Mouse (Mus musculus) adrenal gland, postnatal 14 days (tissue): ENCODE results near the gene Evl. TPM values are rescaled to one million over a fixed set of nuclear protein-coding genes. Genes with fewer than 3 reads are reported as not detected.

Experiments
- DNase-seq: peaks from one replicate; pipeline ENCODE4 v3.0.0; 2021; ENCODE audit warnings: mixed read lengths
- total RNA-seq: library from RNA; stranded (reverse); gene quantifications from 2 replicates; pipeline ENCODE4 v1.2.3, GENCODE M21; 2021

Evl gene
- total RNA-seq, 1 experiment from 2014 or later, result 67.3 TPM

DNA sequence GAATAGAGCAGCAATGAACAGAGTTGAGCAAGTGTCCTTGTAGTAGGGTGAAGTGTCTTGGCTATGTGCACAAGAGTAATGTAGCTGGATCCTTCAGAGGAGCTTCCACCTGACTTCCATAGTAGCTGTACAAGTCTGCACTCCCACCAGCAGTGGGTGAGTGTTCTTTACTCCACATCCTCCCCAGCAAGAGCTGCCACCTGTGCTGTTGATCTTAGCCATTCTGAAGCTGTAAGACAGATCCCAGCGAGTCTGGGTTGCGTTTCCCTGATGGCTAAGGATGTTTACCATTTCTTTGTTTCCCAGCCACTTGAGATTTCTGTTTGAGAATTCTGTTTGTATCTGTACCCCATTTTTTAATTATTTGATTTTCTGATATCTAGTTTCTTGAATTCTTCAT is 35.6 kb downstream of the Evl start:
- no peak for DNase-seq

DNA sequence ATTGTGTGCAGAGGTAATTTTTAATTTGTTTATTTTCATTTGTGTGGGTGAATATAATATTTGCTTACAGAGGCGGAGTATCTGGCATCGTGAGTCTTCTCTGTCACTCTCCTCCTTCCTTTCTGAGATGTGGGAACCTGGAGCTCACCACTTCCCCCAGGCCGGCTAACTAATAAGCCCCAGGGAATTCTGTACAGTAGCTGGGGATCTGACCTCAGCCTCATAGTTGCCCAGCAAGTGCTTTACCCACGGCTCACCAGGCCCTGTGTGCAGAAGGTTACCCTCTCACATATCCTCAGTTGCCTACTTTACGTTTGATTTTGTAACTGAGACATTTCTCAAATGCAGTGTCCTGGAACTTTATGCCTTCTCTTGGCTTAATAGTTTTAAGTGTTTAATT is 37.1 kb downstream of the Evl start:
- DNase-seq, result no peak

DNA sequence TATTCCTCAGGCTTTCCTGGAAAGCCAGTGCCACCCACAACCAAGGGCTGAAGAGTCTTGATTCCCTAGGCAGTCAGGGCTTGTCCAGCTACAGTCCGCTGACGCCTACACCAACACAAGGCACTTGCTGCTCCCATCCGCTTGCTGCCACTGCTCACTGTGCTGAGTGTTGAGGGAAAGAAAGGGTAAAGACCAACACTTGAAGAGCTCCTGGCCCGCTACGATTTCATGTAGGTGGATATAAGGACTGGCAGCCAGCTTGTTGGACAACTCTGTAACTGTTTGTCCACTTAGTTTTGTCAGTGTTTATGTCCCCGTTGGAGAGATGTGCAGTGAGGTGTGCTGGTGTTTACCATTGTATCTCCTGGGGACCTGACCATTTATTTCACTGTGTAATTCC is 38.3 kb downstream of the Evl start:
- DNase-seq, result no peak

DNA sequence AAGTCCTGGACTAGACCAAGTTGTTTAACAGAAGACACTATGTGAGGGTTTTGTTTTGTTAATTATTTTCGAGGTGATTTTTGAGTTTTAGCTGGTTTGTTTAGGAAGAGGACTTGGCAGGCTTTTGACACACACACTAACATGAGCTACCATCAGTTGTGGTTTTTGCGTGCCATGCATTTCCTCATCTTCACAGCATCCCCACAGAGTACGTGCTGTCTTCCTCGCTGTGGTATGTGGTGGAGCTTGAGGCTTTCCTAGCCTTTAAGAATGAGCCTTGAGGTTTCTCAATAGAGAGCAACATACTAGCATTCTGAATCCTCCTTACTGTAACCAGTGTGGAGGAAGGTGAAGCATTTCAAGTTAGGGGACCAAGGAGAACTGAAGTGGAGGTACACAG is 46.3 kb downstream of the Evl start:
- DNase-seq, result no peak

DNA sequence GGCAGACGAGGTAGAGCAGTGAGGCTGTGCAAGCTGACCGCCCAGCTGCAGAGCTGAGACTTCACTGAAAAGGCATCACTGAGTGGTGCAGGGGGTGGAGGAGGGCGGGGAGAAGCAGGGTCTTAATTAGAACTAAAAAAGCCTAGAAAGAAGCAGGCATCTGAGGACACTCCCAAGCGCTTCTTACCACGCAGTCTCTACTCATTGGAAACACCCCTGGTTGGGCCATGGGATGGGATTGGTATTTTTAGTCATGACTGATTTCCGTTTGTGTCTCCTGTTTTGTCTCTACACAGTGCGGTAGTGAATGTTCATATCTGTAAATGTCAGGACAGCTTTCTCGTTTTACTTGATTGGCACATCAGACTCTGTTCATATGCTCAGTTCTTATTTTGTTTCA is 46.8 kb downstream of the Evl start:
- no peak for DNase-seq

DNA sequence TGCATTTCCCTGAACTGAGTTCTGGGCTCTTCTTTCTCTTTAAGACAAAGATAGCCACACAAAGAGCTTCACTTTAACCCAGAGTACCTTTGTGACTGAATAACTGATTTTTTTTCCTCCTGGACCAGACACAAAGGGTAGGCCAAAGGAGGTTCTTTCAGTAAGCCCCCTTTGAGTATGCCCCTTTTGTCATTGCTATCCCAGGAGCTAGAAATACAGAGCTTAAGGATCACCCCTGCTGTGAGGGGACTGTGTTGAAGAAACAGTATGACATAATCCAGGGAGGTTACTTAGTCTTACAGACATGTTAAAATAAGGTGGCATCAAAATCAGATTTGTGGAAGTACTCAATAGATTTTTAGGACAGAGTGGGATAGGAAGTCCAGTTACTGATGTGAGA is 50.0 kb downstream of the Evl start:
- DNase-seq, result no peak

DNA sequence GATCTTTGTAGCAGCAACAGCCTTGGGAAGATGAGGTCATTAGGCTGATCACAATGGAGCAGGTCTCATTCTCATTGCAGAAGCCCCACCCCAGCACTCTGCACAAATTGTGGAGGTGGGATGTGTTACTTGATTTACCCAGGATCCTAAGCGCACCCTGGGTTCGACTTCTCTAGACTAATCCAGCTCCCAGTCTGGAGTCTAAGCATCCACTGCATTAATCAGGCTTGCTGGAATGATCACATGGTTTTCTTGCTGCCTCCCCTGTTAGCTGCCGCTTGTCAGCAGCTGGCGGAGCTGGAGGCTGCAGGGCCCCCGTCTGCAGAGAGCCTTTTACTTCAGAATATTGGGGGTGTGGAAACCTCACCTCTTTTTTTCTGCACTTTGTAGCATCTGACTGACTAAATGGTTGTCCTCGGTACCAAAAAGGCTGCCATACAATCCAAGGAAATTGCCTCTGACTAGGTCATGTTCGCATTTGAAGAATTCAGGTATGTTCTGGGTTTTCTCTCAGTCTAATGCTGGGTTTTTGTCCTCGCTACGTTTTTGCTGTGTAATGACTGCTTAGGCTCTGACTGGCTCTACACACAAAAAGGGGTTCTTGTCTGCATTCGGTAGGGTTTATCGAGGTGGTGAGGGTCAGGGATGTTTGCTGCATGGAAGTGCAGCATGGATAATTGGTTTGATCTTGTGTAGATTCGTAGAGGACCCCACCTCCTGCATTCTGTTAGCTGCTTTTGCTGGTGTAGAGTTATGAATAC is 51.2 kb downstream of the Evl start:
- no peak for DNase-seq

DNA sequence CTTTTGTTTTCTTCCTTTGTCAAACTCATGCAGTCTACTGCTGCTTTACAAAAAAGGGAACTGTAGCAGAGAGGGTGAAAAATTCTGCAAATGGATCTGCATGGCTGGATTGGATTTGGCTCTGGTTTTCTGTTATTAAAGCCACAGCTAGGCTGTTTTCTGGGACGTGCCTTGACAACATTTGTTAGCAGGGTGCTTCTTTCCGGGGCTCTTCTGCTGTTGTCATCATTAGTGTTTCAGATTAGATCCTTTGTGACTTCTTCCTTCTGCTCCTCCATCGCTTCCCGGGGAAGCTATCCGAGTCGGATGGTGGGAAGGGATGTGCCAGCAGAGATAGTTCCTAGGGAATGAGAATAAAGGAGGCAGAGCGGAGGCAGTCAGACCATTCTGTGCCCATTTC is 51.8 kb downstream of the Evl start:
- no peak for DNase-seq

DNA sequence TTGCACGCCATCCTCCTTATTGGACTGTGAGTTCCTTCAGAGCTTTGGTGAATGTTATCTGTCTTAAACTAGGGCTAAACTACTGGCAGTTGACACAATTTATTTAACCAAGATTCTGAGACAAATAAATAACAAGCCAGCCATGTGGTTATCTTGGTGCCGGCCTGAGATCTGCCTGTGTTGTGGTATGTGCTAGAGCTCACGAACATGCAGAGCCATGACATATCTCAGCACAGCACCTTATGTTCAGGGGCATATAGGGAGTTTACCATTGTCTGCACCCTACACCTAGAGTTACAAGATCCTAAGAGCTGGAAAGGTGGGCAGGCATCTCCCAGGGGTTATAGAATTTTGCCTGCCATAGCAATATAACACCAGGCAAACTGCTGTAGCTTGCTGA is 54.9 kb downstream of the Evl start:
- no peak for DNase-seq

DNA sequence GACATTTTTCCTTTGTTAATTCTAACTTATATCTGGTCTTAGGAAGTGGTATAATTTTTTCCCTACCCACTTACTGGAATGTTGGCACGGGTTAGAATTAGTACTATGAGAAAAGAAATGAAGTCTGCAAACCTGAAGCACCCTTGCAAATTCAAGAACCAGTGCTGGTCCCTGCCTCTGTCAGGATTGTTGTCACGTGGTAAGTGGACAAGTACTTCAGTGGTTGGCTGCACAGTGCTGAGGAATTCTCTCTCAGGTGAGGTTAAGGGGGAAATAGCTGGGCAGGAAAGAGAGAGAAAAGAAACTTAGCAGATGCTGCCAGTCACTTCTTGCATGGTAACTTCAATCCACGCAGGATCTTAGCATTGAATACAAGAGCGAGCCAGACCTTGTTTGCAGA is 55.7 kb downstream of the Evl start:
- DNase-seq, result no peak

DNA sequence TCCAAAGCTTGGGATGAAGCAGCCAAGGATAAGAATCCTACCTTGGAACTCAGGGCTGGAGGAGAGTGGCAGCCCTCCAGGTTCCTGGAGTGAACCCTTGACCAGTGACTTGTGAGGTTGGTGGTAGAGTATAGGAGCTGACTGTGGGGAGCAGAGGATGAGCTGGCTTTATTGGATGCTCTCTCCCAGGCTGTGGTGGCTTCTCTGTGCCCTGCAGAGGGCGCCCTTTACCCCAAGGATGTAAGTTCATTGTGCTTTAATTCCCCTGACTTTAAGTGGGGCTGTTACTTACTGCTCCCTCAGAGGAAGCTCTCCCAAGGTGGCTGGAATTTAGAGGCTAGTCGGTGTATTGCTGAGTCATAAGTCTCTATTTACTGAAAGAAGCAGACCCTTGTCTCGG is 58.6 kb downstream of the Evl start:
- DNase-seq, result peak; percentile 82

DNA sequence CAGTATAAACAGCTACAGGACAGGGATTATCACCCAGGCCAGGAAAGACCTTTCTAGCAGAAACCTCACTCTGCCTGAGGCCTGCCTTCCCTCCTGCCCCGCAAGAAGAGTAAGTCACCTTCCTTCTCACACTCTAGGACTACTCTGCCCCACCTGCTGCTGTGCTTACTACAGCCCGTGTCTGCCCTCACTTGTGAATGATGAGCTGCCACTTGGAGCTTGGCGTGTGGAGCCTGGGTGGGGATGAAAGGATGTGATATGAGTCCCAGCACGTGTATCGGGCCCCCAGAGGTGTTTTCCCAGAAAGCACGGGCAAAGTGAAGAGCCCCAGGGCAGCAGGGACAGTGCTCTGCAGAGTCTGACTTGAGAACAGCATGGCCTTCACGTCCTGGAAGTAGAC is 63.0 kb downstream of the Evl start:
- no peak for DNase-seq

DNA sequence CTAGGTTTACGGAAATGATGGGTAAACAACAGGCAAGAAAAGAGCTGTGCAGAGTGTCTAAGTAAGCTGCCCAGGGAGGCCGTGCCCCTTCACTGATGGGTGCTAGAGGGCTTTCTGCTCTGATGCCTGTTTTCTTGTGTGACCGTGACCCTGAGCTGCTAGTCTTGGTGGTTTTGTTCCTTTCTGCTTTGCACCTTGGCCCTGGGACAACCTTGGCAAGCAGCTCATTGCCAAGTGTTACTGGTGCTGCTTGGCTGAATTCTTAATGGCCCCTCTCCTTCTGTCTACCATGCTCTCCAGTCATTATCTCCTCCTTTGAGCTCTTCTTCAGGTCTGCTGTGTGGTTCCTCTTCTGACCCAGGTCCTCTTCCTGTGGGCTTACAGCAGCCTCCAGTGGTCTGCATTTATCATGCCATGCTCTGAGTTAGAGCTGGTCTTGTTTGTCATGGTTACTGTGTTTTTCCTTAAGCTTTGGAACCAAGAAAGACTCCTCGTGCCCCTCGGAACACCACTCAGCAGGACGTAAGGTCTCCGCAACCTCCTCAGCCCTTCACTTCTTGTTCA is 65.4 kb downstream of the Evl start:
- DNase-seq, result no peak

DNA sequence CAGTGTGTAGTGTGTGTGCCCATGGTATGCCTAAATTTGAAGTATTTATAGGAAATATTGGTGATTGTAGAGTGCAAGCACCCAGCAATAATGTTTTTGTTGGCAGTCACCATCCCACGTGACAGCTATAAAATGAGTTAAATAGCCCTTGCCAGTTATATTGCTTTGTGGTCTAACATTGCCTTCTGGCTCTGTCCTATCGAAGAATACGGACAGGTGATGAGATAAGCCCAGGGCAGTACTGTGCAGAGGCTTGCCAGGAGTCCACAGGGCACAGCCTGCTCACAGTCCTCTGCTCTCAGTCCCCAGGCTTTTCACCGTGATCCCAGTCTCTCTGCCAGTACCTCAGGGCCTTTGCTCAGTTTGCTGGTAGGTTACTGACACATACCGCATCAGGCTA is 67.9 kb downstream of the Evl start:
- no peak for DNase-seq

DNA sequence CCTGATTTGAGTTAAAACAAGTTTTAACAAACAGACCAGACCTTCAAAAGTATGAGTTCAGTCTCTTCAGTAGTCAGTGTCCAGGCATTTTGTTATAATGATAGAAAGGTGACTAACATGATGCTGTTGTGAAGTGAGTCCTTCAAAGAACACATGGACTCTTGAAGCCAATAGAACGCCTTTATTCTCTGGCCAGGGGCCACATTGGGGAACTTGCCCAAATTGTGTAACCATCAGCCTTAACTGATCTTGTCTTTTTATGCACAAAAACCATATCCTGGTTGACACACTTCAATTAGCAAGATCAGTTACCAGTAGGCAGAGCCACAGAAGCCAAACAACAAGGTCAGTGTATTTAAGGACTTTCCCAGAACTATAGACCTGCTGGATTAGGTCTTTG is 75.0 kb downstream of the Evl start:
- DNase-seq, result peak; percentile 49

DNA sequence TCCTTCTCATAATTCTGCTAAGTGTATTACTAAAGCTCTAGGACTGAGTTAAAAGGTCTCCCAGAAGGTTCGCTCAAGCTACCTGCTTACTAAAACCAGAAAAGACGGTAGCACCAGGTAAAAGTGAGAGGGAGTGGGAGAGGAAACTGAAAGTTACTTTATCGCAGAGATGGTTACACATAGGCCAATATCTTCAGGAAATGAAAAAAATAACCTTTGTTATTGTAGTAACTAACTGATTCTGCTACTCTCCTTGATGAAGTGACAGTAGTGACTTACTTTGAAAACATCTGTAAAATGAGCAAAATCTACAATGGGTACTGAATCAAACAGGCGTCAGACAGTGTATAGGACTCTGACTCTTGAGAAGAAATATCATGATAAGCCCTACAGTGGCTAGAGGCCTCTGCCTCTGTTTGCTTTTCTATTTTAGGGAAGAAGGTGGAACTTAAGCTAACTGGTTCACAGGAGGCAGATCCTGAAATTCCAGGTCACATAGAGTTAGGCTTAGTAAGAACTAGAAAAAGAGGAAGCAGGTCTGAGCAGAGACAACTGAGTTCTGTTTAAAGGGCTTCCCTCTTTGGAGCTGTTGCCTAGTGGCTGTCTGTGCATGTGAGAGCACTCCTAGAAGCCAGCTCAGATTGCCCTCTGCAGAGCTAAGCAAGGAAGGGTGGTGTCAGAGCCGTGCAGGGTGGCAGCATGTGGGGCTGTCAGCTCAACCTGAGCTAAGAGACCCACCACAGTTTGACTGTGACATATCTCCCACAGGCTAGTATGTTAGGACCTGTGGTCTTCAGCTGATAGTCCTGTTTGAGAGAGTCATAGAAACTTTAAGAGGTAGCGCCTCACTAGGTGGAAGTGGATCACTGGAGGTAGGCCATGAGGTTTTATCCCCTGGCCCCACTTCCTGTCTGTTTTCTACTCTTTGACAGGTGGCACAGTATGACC is 76.5 kb downstream of the Evl start:
- no peak for DNase-seq

DNA sequence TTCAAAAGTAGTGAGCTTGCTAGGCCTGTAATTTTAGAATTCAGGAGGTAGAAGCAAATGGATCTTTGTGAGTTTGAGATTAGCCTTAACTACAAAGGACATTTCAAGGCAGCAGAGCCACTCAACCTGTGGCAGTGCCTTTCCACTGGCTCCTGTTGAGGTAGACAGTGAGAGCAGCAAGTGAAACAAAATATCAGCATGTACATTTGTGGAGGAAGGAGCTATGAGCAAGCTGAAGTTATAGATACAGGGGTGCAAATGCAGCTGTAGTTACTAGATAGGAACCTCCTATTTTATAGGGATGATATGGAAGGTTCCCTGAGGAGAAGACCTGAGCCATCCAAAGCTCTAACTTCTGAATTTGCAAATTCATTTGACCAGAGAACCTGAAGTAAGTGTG is 78.0 kb downstream of the Evl start:
- no peak for DNase-seq

DNA sequence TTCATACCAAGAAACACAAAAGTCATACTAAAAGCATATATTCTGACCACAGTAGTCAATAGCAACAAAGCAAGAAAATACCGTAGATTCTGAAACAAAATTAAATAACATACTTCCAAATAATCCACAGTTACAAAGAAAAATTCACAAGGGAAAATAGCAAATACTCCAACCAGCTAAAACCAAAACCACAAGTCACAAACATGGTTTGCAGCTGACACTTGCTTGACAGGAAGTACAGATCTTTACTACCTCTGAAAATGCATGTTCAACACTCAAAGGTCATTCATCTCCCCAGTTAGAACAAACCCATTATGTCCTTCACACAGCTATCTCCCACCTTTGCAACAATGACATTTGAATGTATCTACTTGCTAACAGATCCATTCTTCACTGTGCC is 79.5 kb downstream of the Evl start:
- no peak for DNase-seq

DNA sequence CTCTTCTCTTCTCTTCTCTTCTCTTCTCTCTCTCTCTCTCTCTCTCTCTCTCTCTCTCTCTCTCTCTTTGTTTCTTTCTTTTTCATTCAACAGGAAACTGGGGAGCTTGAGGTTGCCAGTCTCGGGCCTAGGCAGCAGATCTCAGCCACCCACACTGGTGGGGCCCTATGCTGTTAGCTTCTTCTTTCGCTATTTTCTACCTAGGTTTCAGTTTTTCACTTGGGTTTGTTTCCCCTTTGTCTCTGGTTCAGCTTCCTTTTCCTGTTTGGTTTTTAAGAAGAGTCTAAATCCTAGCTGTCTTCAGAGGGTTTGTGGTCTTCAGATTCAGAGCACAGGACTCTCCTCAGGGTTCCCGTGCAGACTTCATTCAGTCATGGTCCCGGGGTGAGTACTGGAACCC is 81.0 kb downstream of the Evl start:
- DNase-seq, result no peak

DNA sequence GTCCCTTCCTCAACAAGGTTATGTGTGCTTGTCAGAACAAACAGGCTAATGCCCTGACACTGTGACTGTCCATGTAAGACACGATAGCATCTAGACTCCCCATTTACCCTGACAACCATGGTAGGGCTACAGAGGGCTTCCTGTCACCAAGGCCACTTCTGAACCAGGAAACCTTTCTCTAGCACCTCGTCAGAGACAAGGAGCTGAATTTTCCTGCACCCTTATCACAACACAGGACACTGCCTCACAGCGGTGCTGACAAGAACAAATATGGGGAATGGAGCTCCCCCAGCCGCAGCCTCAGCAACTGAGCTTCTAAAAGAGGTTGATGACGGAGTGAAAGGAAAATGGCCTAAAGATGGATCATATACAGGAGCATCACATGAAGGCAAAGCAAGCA is 82.9 kb downstream of the Evl start:
- no peak for DNase-seq

DNA sequence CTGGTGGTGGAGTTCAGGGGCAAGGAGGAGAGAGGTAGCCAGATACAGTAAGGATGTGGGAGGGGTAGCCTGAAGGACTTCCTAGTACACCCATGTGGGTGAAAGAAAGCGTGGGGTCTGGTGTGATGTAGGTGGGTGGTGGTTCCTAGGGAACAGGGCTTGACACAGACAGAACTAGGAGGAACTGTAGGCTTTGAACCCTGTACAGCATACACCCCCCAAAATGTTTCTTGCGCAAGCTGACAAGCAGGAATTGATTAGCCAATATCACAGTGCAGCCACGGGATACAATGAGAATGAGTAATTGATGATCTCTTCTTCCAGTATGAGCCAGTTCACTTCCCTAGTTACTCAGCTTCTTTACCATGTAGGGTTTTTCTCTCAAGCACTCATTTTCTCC is 84.6 kb downstream of the Evl start:
- no peak for DNase-seq

DNA sequence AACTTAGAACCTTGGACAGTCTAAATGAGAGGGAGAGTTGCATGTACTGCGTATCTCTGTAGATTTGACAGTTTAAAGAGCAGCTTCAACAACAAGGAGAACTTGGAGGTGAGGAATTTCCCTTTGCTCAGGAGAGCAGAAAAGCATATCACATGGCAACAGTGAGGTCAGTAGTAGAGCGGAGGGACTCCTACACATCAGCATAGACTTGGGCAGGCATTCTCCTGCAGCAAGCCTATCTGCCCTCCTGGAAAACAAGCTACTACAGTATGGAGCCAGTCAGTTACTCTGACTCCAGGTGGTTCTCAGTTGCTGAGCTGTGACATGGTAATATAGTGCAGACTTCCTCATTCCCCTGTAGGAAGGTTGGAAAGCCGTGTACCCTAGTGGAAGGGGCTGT is 87.5 kb downstream of the Evl start:
- no peak for DNase-seq

DNA sequence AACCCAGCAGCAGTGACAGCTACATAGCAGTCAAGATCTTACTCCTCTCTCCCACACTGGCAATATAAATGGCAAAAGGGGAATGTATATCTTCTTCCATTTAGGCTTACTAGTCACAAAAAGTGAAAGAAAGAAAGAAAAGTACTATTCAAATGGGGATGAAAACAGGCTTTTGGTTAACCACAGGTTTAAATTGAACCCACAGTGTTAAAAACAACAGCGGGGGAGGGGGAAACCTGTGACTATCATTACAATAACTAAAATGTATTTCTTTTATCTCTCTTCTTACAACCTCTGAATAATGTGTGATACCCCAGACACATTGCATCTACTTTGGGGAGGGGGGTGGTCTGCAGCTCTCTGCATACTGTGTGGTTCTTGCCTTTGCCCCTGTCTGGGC is 91.7 kb downstream of the Evl start:
- DNase-seq, result no peak

DNA sequence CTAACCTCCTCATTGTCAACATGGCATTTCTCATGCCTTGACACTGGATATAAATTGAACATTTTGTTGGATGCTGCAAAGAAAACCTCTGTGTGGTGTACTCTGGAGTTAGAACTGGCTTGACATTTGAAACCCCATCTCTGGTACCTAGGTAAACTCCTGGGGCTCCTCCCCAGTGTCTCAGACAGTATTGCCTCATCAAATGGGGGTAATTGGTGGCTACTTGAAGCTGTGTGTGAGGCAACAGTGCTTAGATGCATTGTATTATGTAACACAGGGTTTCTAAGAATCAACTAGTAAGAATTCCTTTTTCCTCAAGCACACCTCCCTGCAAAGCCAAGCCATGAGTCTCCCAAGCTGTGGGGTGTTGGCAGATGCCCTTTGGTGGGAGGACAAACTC is 93.3 kb downstream of the Evl start:
- DNase-seq, result no peak
